Mouse (Mus musculus) liver, adult 2 months (tissue): ENCODE data around the gene P4hb.

Experiments used
- CTCF ChIP-seq: fragments of 200-500 bp; IDR thresholded peaks from 2 replicates; pipeline ENCODE4 v1.5.1; 2011; ENCODE audit warnings: low read depth, low read length, control low read depth
- POLR2A ChIP-seq: fragments of 200-500 bp; IDR thresholded peaks from 2 replicates; pipeline ENCODE4 v1.6.1; 2011; ENCODE audit warnings: low read length, control low read depth; ENCODE audit not compliant: insufficient read depth; ENCODE audit errors: extremely low read depth

DNA sequence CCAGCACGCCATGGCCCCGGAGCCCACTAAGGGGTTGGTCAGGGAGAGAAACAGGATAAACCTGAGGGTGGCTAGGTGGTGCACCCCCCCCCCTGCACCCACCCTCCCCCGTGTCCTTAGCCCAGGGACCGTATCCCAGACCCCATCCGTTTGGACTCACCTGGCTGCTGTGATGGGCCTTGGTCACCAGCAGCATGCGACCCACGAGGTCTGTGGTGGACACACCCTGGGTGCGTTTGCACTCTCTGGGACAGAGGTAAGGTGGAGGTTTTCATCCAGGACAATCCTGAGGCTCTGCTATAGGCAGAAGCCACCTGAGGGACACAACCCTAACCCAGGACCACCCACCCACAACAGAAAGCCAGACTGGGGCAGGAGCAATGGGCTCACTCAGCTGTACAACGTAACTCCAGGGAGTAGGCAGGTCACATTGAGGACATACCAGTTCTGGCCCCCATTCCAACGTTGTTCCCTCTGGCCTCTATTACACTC lies 40.5 kb upstream of the P4hb start:
- TF ChIP-seq CTCF = no peak
- TF ChIP-seq POLR2A = no peak
